Comparison of ENCODE assay signal across 11 mouse cellular contexts in genomic region chr16:34274607-34275006, GRCm38 (mm10).
DNase-seq lines count a peak whose midpoint lies in the region; ATAC-seq and TF ChIP-seq lines count a peak whose summit lies in the region.
"Had no signal": no experiment of that assay in that cellular context is flagged by ENCODE, and none has a peak within 500 bp of the region (broad histone marks: within the 10 kb centered on the region; RNA-seq: fewer than 3 reads in every experiment).

No protein-coding gene starts in this region.

- peak; percentile 46 for TF ChIP-seq CTCF in liver, postnatal 0 days (IDR thresholded peaks at IDR 0.05; ENCODE audit: low read depth)

- peak; percentile 51; the same call in 1 of the 2 replicates for ATAC-seq in liver, postnatal 0 days
- ATAC-seq in liver, embryonic 11.5 days (replicated peaks; ENCODE audit: low FRiP score) = no peak
- peak; percentile 89 for ATAC-seq in intestine, embryonic 15.5 days

- H3K4me2 ChIP-seq in liver, postnatal 0 days (ENCODE audit: low read depth, low read length) = no peak overlapping the region
- no peak overlapping the region for H3K4me2 ChIP-seq in liver, embryonic 11.5 days
- H3K4me2 ChIP-seq in intestine, embryonic 15.5 days (replicated peaks) = no peak overlapping the region
- H3K4me2 ChIP-seq: midbrain, embryonic 12.5 days had no signal

- H3K9ac ChIP-seq in liver, postnatal 0 days (replicated peaks) = no peak overlapping the region
- no peak overlapping the region for H3K9ac ChIP-seq in liver, embryonic 11.5 days (ENCODE audit: low read depth, low read length)
- no peak overlapping the region for H3K9ac ChIP-seq in intestine, embryonic 15.5 days
- H3K9ac ChIP-seq: midbrain, embryonic 12.5 days had no signal

- no peaks in the 10 kb centered on the region for H3K27me3 ChIP-seq in liver, postnatal 0 days (ENCODE audit: insufficient read depth, low read length)
- H3K27me3 ChIP-seq in liver, embryonic 11.5 days (replicated peaks; ENCODE audit: control insufficient read depth, insufficient read depth, low read length) = no peaks in the 10 kb centered on the region
- no peaks in the 10 kb centered on the region for H3K27me3 ChIP-seq in intestine, embryonic 15.5 days (replicated peaks)
- H3K27me3 ChIP-seq: midbrain, embryonic 12.5 days had no signal

- no peaks in the 10 kb centered on the region for H3K9me3 ChIP-seq in liver, postnatal 0 days (ENCODE audit: low read length)
- no peaks in the 10 kb centered on the region for H3K9me3 ChIP-seq in liver, embryonic 11.5 days (ENCODE audit: control insufficient read depth, low read length)
- H3K9me3 ChIP-seq in intestine, embryonic 15.5 days = no peaks in the 10 kb centered on the region
- H3K9me3 ChIP-seq: forebrain, embryonic 10.5 days; midbrain, embryonic 12.5 days had no signal

- H3K4me3 ChIP-seq in liver, postnatal 0 days (ENCODE audit: low read depth, low read length) = no peak overlapping the region
- no peak overlapping the region for H3K4me3 ChIP-seq in liver, embryonic 11.5 days (ENCODE audit: low read depth, low read length)
- no peak overlapping the region for H3K4me3 ChIP-seq in intestine, embryonic 15.5 days (replicated peaks)
- H3K4me3 ChIP-seq: forebrain, embryonic 10.5 days; midbrain, embryonic 12.5 days had no signal

- no peak for TF ChIP-seq EP300 in liver, postnatal 0 days (IDR thresholded peaks at IDR 0.05; ENCODE audit: low read depth)

- DNase-seq in liver, postnatal 0 days = no peak
- no peak for DNase-seq in liver, embryonic 11.5 days (ENCODE audit: low spot score)
- DNase-seq in NIH3T3 (ENCODE audit: low read depth) = peak; percentile 53
- DNase-seq in kidney, postnatal 36 days = peak; percentile 18 to 29
- DNase-seq in thymus, postnatal 36 days = no peak
- DNase-seq in B cell, adult 2 months = no peak
- DNase-seq: adrenal gland, postnatal 10 days; heart, postnatal 4 days had no signal

- no peaks in the 10 kb centered on the region for H3K4me1 ChIP-seq in liver, postnatal 0 days (ENCODE audit: insufficient read depth)
- H3K4me1 ChIP-seq in liver, embryonic 11.5 days (replicated peaks; ENCODE audit: control insufficient read depth, insufficient read depth, low read length) = no peaks in the 10 kb centered on the region
- no peaks in the 10 kb centered on the region for H3K4me1 ChIP-seq in intestine, embryonic 15.5 days (replicated peaks)
- H3K4me1 ChIP-seq: midbrain, embryonic 12.5 days had no signal

- no peaks in the 10 kb centered on the region for H3K36me3 ChIP-seq in liver, postnatal 0 days (replicated peaks; ENCODE audit: insufficient read depth, low read length)
- no peaks in the 10 kb centered on the region for H3K36me3 ChIP-seq in liver, embryonic 11.5 days (ENCODE audit: control insufficient read depth, insufficient read depth, low read length)
- H3K36me3 ChIP-seq in intestine, embryonic 15.5 days = no peaks in the 10 kb centered on the region
- H3K36me3 ChIP-seq: forebrain, embryonic 10.5 days had no signal

- no peak overlapping the region for H3K27ac ChIP-seq in liver, postnatal 0 days (ENCODE audit: low read depth)
- H3K27ac ChIP-seq in liver, embryonic 11.5 days (ENCODE audit: low read depth, low read length) = no peak overlapping the region
- H3K27ac ChIP-seq in intestine, embryonic 15.5 days = no peak overlapping the region
- H3K27ac ChIP-seq: forebrain, embryonic 10.5 days; midbrain, embryonic 12.5 days had no signal

Comparison
In these comparisons a context has a peak if more than half of its experiments do, and no peak if none do; other contexts are left out.
1. DNase-seq: peak in NIH3T3 (single experiment) and kidney, postnatal 36 days (2 of 2); none in liver, postnatal 0 days (single experiment), liver, embryonic 11.5 days (single experiment), thymus, postnatal 36 days (0 of 2) and B cell, adult 2 months (0 of 2).